Mouse (Mus musculus): ENCODE data around the gene Phf12.

Phf12 gene

GRCm38 (mm10) chr11:77970718-77971117, 11.8 kb upstream of the Phf12 start:
- DNase-seq (ENCODE audit: low spot score) = no peak

GRCm38 (mm10) chr11:77973520-77973919, 9.0 kb upstream of the Phf12 start:
- no peak for DNase-seq (ENCODE audit: low spot score)

GRCm38 (mm10) chr11:77974325-77974724, 8.2 kb upstream of the Phf12 start:
- DNase-seq (ENCODE audit: low spot score) = no peak

- peak; percentile 22 for DNase-seq (ENCODE audit: low spot score)
These were observed 6.7 kb upstream of the Phf12 start for GRCm38 (mm10) chr11:77975873-77976272.

- DNase-seq (ENCODE audit: low spot score) = no peak
These were observed 4.4 kb upstream of the Phf12 start for GRCm38 (mm10) chr11:77978161-77978560.

GRCm38 (mm10) chr11:77979221-77979809, 3.2 kb upstream of the Phf12 start:
- no peak for DNase-seq (ENCODE audit: low spot score)

GRCm38 (mm10) chr11:77980281-77981204, 2.0 kb upstream of the Phf12 start:
- peak; percentile 77 for DNase-seq (ENCODE audit: low spot score)

GRCm38 (mm10) chr11:77981609-77982440, 729 bp upstream of the Phf12 start:
- DNase-seq (ENCODE audit: low spot score) = peak; percentile 84

- DNase-seq (ENCODE audit: low spot score) = peak; percentile 74
These were observed 810 bp downstream of the Phf12 start for GRCm38 (mm10) chr11:77983191-77983936.

GRCm38 (mm10) chr11:77983937-77984835, 1.6 kb downstream of the Phf12 start:
- peak; percentile 83 for DNase-seq (ENCODE audit: low spot score)

GRCm38 (mm10) chr11:77984836-77985231, 2.3 kb downstream of the Phf12 start:
- DNase-seq (ENCODE audit: low spot score) = peak; percentile 65

- no peak for DNase-seq (ENCODE audit: low spot score)
These were observed 3.0 kb downstream of the Phf12 start for GRCm38 (mm10) chr11:77985541-77986065.

GRCm38 (mm10) chr11:77989071-77989690, 6.6 kb downstream of the Phf12 start:
- no peak for DNase-seq (ENCODE audit: low spot score)

- no peak for DNase-seq (ENCODE audit: low spot score)
These were observed 13.0 kb downstream of the Phf12 start for GRCm38 (mm10) chr11:77995556-77995955.

- DNase-seq (ENCODE audit: low spot score) = no peak
These were observed 23.9 kb downstream of the Phf12 start for GRCm38 (mm10) chr11:78006446-78006845.

GRCm38 (mm10) chr11:78019676-78020075, 37.1 kb downstream of the Phf12 start:
- peak; percentile 85 for DNase-seq (ENCODE audit: low spot score)

- peak; percentile 78 for DNase-seq (ENCODE audit: low spot score)
These were observed 41.1 kb downstream of the Phf12 start for GRCm38 (mm10) chr11:78023607-78024006.

- no peak for DNase-seq (ENCODE audit: low spot score)
These were observed 46.7 kb downstream of the Phf12 start for GRCm38 (mm10) chr11:78029240-78029639.

GRCm38 (mm10) chr11:78030600-78030999, 48.0 kb downstream of the Phf12 start:
- no peak for DNase-seq (ENCODE audit: low spot score)

GRCm38 (mm10) chr11:78031389-78031788, 48.8 kb downstream of the Phf12 start:
- DNase-seq (ENCODE audit: low spot score) = no peak

All from testis, postnatal 10 days (tissue).